12 mouse cellular contexts compared by ENCODE assay signal in the genomic region with DNA sequence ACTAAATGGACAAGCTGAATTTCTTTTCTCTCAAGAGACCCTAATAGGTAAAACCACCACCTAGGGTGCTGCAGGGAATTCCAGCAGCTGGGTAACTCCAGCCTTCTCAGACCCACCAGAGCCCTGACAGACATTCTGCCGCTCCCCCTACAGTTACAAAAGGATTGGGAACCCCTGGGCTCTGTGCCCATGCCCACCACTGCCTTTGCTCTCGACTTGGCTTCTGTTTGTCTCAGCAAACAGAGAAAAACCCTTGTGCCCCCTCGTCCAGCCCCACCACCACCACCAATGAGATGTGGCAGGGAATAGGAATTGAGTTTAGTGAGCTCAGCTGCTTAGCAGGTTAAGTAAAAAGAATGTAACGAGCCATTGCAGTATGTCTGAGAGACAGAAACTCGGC. TPM values are rescaled to one million over a fixed set of nuclear protein-coding genes. Genes with fewer than 3 reads are reported as not detected.
DNase-seq lines count a peak whose midpoint lies in the region; ATAC-seq and TF ChIP-seq lines count a peak whose summit lies in the region.
"Had no signal": no experiment of that assay in that cellular context is flagged by ENCODE, and none has a peak within 500 bp of the region (broad histone marks: within the 10 kb centered on the region; RNA-seq: fewer than 3 reads in every experiment).

No protein-coding gene starts in this region.

- H3K27ac ChIP-seq in layer of hippocampus, adult 2 months = peak overlapping the region; percentile 99
- peak overlapping the region; percentile 97 for H3K27ac ChIP-seq in forebrain, embryonic 15.5 days (replicated peaks)
- peak overlapping the region; percentile 67; the same call in 1 of the 2 replicates for H3K27ac ChIP-seq in limb, embryonic 13.5 days
- H3K27ac ChIP-seq: heart, adult 2 months had no signal

- H3K4me1 ChIP-seq in forebrain, embryonic 15.5 days = peaks cover 46% of the 10 kb centered on the region
- peaks cover 30% of the 10 kb centered on the region for H3K4me1 ChIP-seq in limb, embryonic 13.5 days

- no peak for TF ChIP-seq POLR2A in brain, embryonic 14.5 days (IDR thresholded peaks at IDR 0.05; ENCODE audit: borderline replicate concordance, extremely low read depth, insufficient read depth, insufficient read length, poor library complexity, severe bottlenecking)

- WGBS in forebrain, embryonic 15.5 days = 17% methylated on average over 5 of the region's 5 CpGs
- WGBS in limb, embryonic 13.5 days = 58% methylated on average over 5 of the region's 5 CpGs

- H3K27me3 ChIP-seq in forebrain, embryonic 15.5 days = no peaks in the 10 kb centered on the region
- 0 out of 2 replicates have a peak, but pooled peaks cover 3% of the 10 kb centered on the region for H3K27me3 ChIP-seq in limb, embryonic 13.5 days

- no peaks in the 10 kb centered on the region; the same call in 1 of the 2 replicates for H3K36me3 ChIP-seq in forebrain, embryonic 15.5 days
- peaks cover 15% of the 10 kb centered on the region for H3K36me3 ChIP-seq in limb, embryonic 13.5 days

- no peak for DNase-seq in layer of hippocampus, adult 2 months (ENCODE audit: low spot score in 2 of 2)
- no peak for DNase-seq in layer of hippocampus, postnatal 25 days (ENCODE audit: extremely low spot score in 1 of 2, low spot score in 1 of 2)
- DNase-seq in brain, embryonic 14.5 days (ENCODE audit: low read depth) = peak; percentile 85
- no peak for DNase-seq in ovary, postnatal 10 days (ENCODE audit: low spot score)
- DNase-seq in adrenal gland, adult (ENCODE audit: inconsistent age in 2 of 2, low spot score in 1 of 2) = no peak
- no peak for DNase-seq in cerebellum, adult 9-10 months
- DNase-seq: adrenal gland, postnatal 25 days; embryo, embryonic 11 days; heart, adult 2 months had no signal

- ATAC-seq in forebrain, embryonic 15.5 days (replicated peaks) = no peak
- no peak for ATAC-seq in limb, embryonic 13.5 days (ENCODE audit: low FRiP score, low read depth)

- peak overlapping the region; percentile 75 for H3K4me2 ChIP-seq in forebrain, embryonic 15.5 days (replicated peaks)
- H3K4me2 ChIP-seq in limb, embryonic 13.5 days (replicated peaks) = peak overlapping the region; percentile 91

- no peak for TF ChIP-seq CTCF in layer of hippocampus, adult 2 months (conservative IDR thresholded peaks at IDR 0.05)
- TF ChIP-seq CTCF in brain, embryonic 14.5 days (IDR thresholded peaks at IDR 0.05; ENCODE audit: borderline replicate concordance, extremely low read depth, insufficient read depth, insufficient read length) = no peak

- peak overlapping the region; percentile 98 for H3K4me3 ChIP-seq in layer of hippocampus, adult 2 months
- H3K4me3 ChIP-seq in forebrain, embryonic 15.5 days = peak overlapping the region; percentile 100
- no peak overlapping the region for H3K4me3 ChIP-seq in limb, embryonic 13.5 days

- peak overlapping the region; percentile 100; the same call in 1 of the 2 replicates for H3K9ac ChIP-seq in forebrain, embryonic 15.5 days (replicated peaks)
- 0 out of 2 replicates have a peak overlapping the region, but pooled peaks have one; percentile 97 for H3K9ac ChIP-seq in limb, embryonic 13.5 days

- H3K9me3 ChIP-seq in forebrain, embryonic 15.5 days = no peaks in the 10 kb centered on the region
- no peaks in the 10 kb centered on the region for H3K9me3 ChIP-seq in limb, embryonic 13.5 days

RNA-seq across cellular contexts. Expression of a gene that starts 2.4 kb away (rescaled TPM):
- total RNA-seq in layer of hippocampus, adult 2 months (2021) = 100 to 1,000 TPM; 247 to 258 TPM
- total RNA-seq in layer of hippocampus, postnatal 25 days (2021) = 100 to 1,000 TPM; 259 to 264 TPM
- 333 and 385 TPM in 2 replicates for polyA plus RNA-seq in brain, embryonic 14.5 days (2012; rRNA removed)
- 301 and 307 TPM in 2 replicates for polyA plus RNA-seq in forebrain, embryonic 15.5 days (2015; fragmentation: Nextera tagmentation; extraction: Ambion mirVana)
- polyA plus RNA-seq in limb, embryonic 13.5 days (2015; fragmentation: Nextera tagmentation; extraction: Ambion mirVana) = 61.8 and 67.1 TPM in 2 replicates

RNA-seq across cellular contexts. Expression of a gene that starts 16.5 kb away (rescaled TPM):
- not detected for total RNA-seq in layer of hippocampus, adult 2 months (2021)
- total RNA-seq in layer of hippocampus, postnatal 25 days (2021) = under 1 TPM in 1 of 2 experiments, not detected in 1; 0.12 TPM
- polyA plus RNA-seq in brain, embryonic 14.5 days (2012; rRNA removed) = 0.45 and 0.46 TPM in 2 replicates
- 0.23 and 0.24 TPM in 2 replicates for polyA plus RNA-seq in forebrain, embryonic 15.5 days (2015; fragmentation: Nextera tagmentation; extraction: Ambion mirVana)
- 2.3 TPM in 2 replicates for polyA plus RNA-seq in limb, embryonic 13.5 days (2015; fragmentation: Nextera tagmentation; extraction: Ambion mirVana)

RNA-seq across cellular contexts. Expression of a gene that starts 18.5 kb away (rescaled TPM):
- total RNA-seq in layer of hippocampus, adult 2 months (2021) = 100 to 1,000 TPM; 193 to 194 TPM
- total RNA-seq in layer of hippocampus, postnatal 25 days (2021) = 100 to 1,000 TPM; 226 to 229 TPM
- 0.35 and 0.46 TPM in 2 replicates for polyA plus RNA-seq in brain, embryonic 14.5 days (2012; rRNA removed)
- 0.31 and 0.33 TPM in 2 replicates for polyA plus RNA-seq in forebrain, embryonic 15.5 days (2015; fragmentation: Nextera tagmentation; extraction: Ambion mirVana)
- polyA plus RNA-seq in limb, embryonic 13.5 days (2015; fragmentation: Nextera tagmentation; extraction: Ambion mirVana) = 0.06 TPM in 1 of 2 replicates, not detected in the other
- polyA plus RNA-seq: liver, embryonic 16.5 days had no signal

RNA-seq across cellular contexts. Expression of a gene that starts 43.9 kb away (rescaled TPM):
- total RNA-seq in layer of hippocampus, adult 2 months (2021) = 1 to 10 TPM; 2.4 TPM
- 1 to 10 TPM; 1.6 to 2.4 TPM for total RNA-seq in layer of hippocampus, postnatal 25 days (2021)
- polyA plus RNA-seq in brain, embryonic 14.5 days (2012; rRNA removed) = 0.38 and 0.63 TPM in 2 replicates
- polyA plus RNA-seq in forebrain, embryonic 15.5 days (2015; fragmentation: Nextera tagmentation; extraction: Ambion mirVana) = 0.41 and 0.61 TPM in 2 replicates
- polyA plus RNA-seq in limb, embryonic 13.5 days (2015; fragmentation: Nextera tagmentation; extraction: Ambion mirVana) = 2.7 and 2.8 TPM in 2 replicates
